Mouse (Mus musculus): ENCODE data around the gene Eln. TPM values are rescaled to one million over a fixed set of nuclear protein-coding genes. Genes with fewer than 3 reads are reported as not detected.
A peak's percentile ranks its signal among the peaks of the same experiment; 100 is the strongest.

Gene Eln
- polyA plus RNA-seq, 1 experiment from 2014 or later = 25.8 TPM

- Histone ChIP-seq H3K36me3 (no peaks in the 10 kb centered on the region), H3K9ac (replicated peaks) (no peak overlapping the region), H3K9me3 (replicated peaks) (no peaks in the 10 kb centered on the region), H3K27me3 (replicated peaks) (no peaks in the 10 kb centered on the region), H3K4me1 (peaks cover 12% of the 10 kb centered on the region), H3K27ac (replicated peaks) (no peak overlapping the region), H3K4me3 (replicated peaks) (no peak overlapping the region), H3K4me2 (no peak overlapping the region)
- no peak for ATAC-seq (ENCODE audit: low FRiP score)
- 84% methylated on average over 16 of the region's 16 CpGs for WGBS
Observed at GRCm38 (mm10) chr5:134765441-134765840, 18.3 kb upstream of the Eln start.

- H3K9ac ChIP-seq (replicated peaks) = no peak overlapping the region
- H3K4me3 ChIP-seq (replicated peaks) = no peak overlapping the region
- no peak for ATAC-seq (ENCODE audit: low FRiP score)
- peaks cover 12% of the 10 kb centered on the region for H3K4me1 ChIP-seq
- H3K9me3 ChIP-seq (replicated peaks) = no peaks in the 10 kb centered on the region
- H3K36me3 ChIP-seq = no peaks in the 10 kb centered on the region
- 86% methylated on average over 9 of the region's 9 CpGs for WGBS
- H3K27ac ChIP-seq (replicated peaks) = no peak overlapping the region
- H3K4me2 ChIP-seq = no peak overlapping the region
- no peaks in the 10 kb centered on the region for H3K27me3 ChIP-seq (replicated peaks)
Observed at GRCm38 (mm10) chr5:134763326-134763725, 16.2 kb upstream of the Eln start.

- Histone ChIP-seq H3K27ac (replicated peaks) (no peak overlapping the region; the same call in 1 of the 2 replicates), H3K4me1 (peaks cover 12% of the 10 kb centered on the region), H3K36me3 (no peaks in the 10 kb centered on the region), H3K9me3 (replicated peaks) (no peaks in the 10 kb centered on the region), H3K27me3 (replicated peaks) (no peaks in the 10 kb centered on the region), H3K4me3 (replicated peaks) (no peak overlapping the region), H3K9ac (replicated peaks) (no peak overlapping the region), H3K4me2 (no peak overlapping the region)
- no peak for ATAC-seq (ENCODE audit: low FRiP score)
- WGBS = 71% methylated on average over 18 of the region's 18 CpGs
Observed at GRCm38 (mm10) chr5:134761409-134762124, 14.4 kb upstream of the Eln start.

- H3K4me2 ChIP-seq = no peak overlapping the region
- H3K27me3 ChIP-seq (replicated peaks) = no peaks in the 10 kb centered on the region
- no peak for ATAC-seq (ENCODE audit: low FRiP score)
- H3K4me3 ChIP-seq (replicated peaks) = no peak overlapping the region
- H3K27ac ChIP-seq (replicated peaks) = no peak overlapping the region
- H3K36me3 ChIP-seq = no peaks in the 10 kb centered on the region
- 36% methylated on average over 13 of the region's 13 CpGs for WGBS
- H3K4me1 ChIP-seq = peaks cover under 1% of the 10 kb centered on the region; the same call in 1 of the 2 replicates
- no peaks in the 10 kb centered on the region for H3K9me3 ChIP-seq (replicated peaks)
- H3K9ac ChIP-seq (replicated peaks) = no peak overlapping the region
Observed at GRCm38 (mm10) chr5:134756031-134756430, 8.9 kb upstream of the Eln start.

- ATAC-seq (ENCODE audit: low FRiP score) = no peak
Observed at GRCm38 (mm10) chr5:134754096-134754495, 7.0 kb upstream of the Eln start.

GRCm38 (mm10) chr5:134750469-134750868, 3.3 kb upstream of the Eln start:
- H3K9ac ChIP-seq (replicated peaks) = no peak overlapping the region
- H3K27ac ChIP-seq (replicated peaks) = no peak overlapping the region
- no peaks in the 10 kb centered on the region for H3K9me3 ChIP-seq (replicated peaks)
- H3K27me3 ChIP-seq (replicated peaks) = no peaks in the 10 kb centered on the region; the same call in 1 of the 2 replicates
- no peak overlapping the region for H3K4me3 ChIP-seq (replicated peaks)
- ATAC-seq (ENCODE audit: low FRiP score) = no peak
- 91% methylated on average over 7 of the region's 7 CpGs for WGBS
- H3K36me3 ChIP-seq = no peaks in the 10 kb centered on the region
- peaks cover 16% of the 10 kb centered on the region for H3K4me1 ChIP-seq
- H3K4me2 ChIP-seq = no peak overlapping the region

More at GRCm38 (mm10) chr5:134754096-134754495, 7.0 kb upstream of the Eln start:
- Histone ChIP-seq H3K36me3 (no peaks in the 10 kb centered on the region), H3K27ac (replicated peaks) (no peak overlapping the region), H3K4me2 (no peak overlapping the region), H3K27me3 (replicated peaks) (no peaks in the 10 kb centered on the region), H3K9ac (replicated peaks) (no peak overlapping the region), H3K4me3 (replicated peaks) (no peak overlapping the region), H3K9me3 (replicated peaks) (no peaks in the 10 kb centered on the region), H3K4me1 (no peaks in the 10 kb centered on the region)
- WGBS = 59% methylated on average over 10 of the region's 10 CpGs

GRCm38 (mm10) chr5:134747947-134748618, 960 bp upstream of the Eln start:
- H3K9ac ChIP-seq (replicated peaks) = no peak overlapping the region

GRCm38 (mm10) chr5:134747512-134747893, 380 bp upstream of the Eln start:
- peak; percentile 85 for ATAC-seq (ENCODE audit: low FRiP score)
- Histone ChIP-seq H3K9ac (replicated peaks) (peak overlapping the region; percentile 60; the same call in 1 of the 2 replicates), H3K27ac (replicated peaks) (peak overlapping the region; percentile 61; the same call in 1 of the 2 replicates), H3K36me3 (no peaks in the 10 kb centered on the region), H3K27me3 (replicated peaks) (no peaks in the 10 kb centered on the region; the same call in 1 of the 2 replicates), H3K4me1 (peaks cover 16% of the 10 kb centered on the region), H3K9me3 (replicated peaks) (no peaks in the 10 kb centered on the region), H3K4me2 (peak overlapping the region; percentile 85), H3K4me3 (replicated peaks) (peak overlapping the region; percentile 49)
- WGBS = 7% methylated on average over 4 of the region's 11 CpGs

More at GRCm38 (mm10) chr5:134747947-134748618, 960 bp upstream of the Eln start:
- Histone ChIP-seq H3K27me3 (replicated peaks) (no peaks in the 10 kb centered on the region; the same call in 1 of the 2 replicates), H3K27ac (replicated peaks) (peak overlapping the region; percentile 61; the same call in 1 of the 2 replicates), H3K4me1 (peaks cover 16% of the 10 kb centered on the region), H3K36me3 (no peaks in the 10 kb centered on the region), H3K4me3 (replicated peaks) (no peak overlapping the region; the same call in 1 of the 2 replicates), H3K4me2 (peak overlapping the region; percentile 85), H3K9me3 (replicated peaks) (no peaks in the 10 kb centered on the region)
- peak; percentile 2; the same call in 1 of the 2 replicates for ATAC-seq (ENCODE audit: low FRiP score)
- 56% methylated on average over 6 of the region's 6 CpGs for WGBS

- no peak for ATAC-seq (ENCODE audit: low FRiP score)
- Histone ChIP-seq H3K4me3 (replicated peaks) (no peak overlapping the region), H3K4me1 (peaks cover 22% of the 10 kb centered on the region), H3K27ac (replicated peaks) (no peak overlapping the region), H3K4me2 (peak overlapping the region; percentile 85), H3K9me3 (replicated peaks) (no peaks in the 10 kb centered on the region), H3K9ac (replicated peaks) (no peak overlapping the region), H3K27me3 (replicated peaks) (no peaks in the 10 kb centered on the region; the same call in 1 of the 2 replicates), H3K36me3 (no peaks in the 10 kb centered on the region)
- 84% methylated on average over 10 of the region's 10 CpGs for WGBS
Observed at GRCm38 (mm10) chr5:134746201-134746600, 922 bp downstream of the Eln start.

- H3K4me3 ChIP-seq (replicated peaks) = no peak overlapping the region
- H3K36me3 ChIP-seq = no peaks in the 10 kb centered on the region
- H3K27me3 ChIP-seq (replicated peaks) = no peaks in the 10 kb centered on the region; the same call in 1 of the 2 replicates
- no peak overlapping the region for H3K9ac ChIP-seq (replicated peaks)
- no peak overlapping the region for H3K27ac ChIP-seq (replicated peaks)
- H3K4me2 ChIP-seq = peak overlapping the region; percentile 85; the same call in 1 of the 2 replicates
- H3K9me3 ChIP-seq (replicated peaks) = no peaks in the 10 kb centered on the region
- peaks cover 26% of the 10 kb centered on the region for H3K4me1 ChIP-seq
- ATAC-seq (ENCODE audit: low FRiP score) = no peak
- WGBS = 92% methylated on average over 3 of the region's 3 CpGs
Observed at GRCm38 (mm10) chr5:134745801-134746200, 1.3 kb downstream of the Eln start.

GRCm38 (mm10) chr5:134745000-134745399, 2.1 kb downstream of the Eln start:
- Histone ChIP-seq H3K4me2 (no peak overlapping the region), H3K9ac (replicated peaks) (no peak overlapping the region), H3K36me3 (no peaks in the 10 kb centered on the region), H3K4me1 (peaks cover 34% of the 10 kb centered on the region), H3K27me3 (replicated peaks) (no peaks in the 10 kb centered on the region; the same call in 1 of the 2 replicates), H3K4me3 (replicated peaks) (no peak overlapping the region), H3K27ac (replicated peaks) (no peak overlapping the region), H3K9me3 (replicated peaks) (no peaks in the 10 kb centered on the region)
- WGBS = 87% methylated on average over 3 of the region's 3 CpGs
- no peak for ATAC-seq (ENCODE audit: low FRiP score)

GRCm38 (mm10) chr5:134743991-134744390, 3.1 kb downstream of the Eln start:
- Histone ChIP-seq H3K27ac (replicated peaks) (no peak overlapping the region), H3K27me3 (replicated peaks) (no peaks in the 10 kb centered on the region; the same call in 1 of the 2 replicates), H3K9me3 (replicated peaks) (no peaks in the 10 kb centered on the region), H3K4me2 (no peak overlapping the region), H3K4me1 (peaks cover 34% of the 10 kb centered on the region), H3K9ac (replicated peaks) (no peak overlapping the region), H3K4me3 (replicated peaks) (no peak overlapping the region), H3K36me3 (no peaks in the 10 kb centered on the region)
- no peak for ATAC-seq (ENCODE audit: low FRiP score)
- WGBS = 66% methylated on average over 12 of the region's 12 CpGs
